ENCODE assay signal across 8 mouse cellular contexts in genomic region chr11:106276454-106276853, GRCm38 (mm10). TPM values are rescaled to one million over a fixed set of nuclear protein-coding genes. Genes with fewer than 3 reads are reported as not detected.
A peak's percentile ranks its signal among the peaks of the same experiment; 100 is the strongest.
DNase-seq lines count a peak whose midpoint lies in the region; ATAC-seq and TF ChIP-seq lines count a peak whose summit lies in the region.

Tcam1 (plus strand) TSS chr11:106276672.

- no peaks in the 10 kb centered on the region for H3K9me3 ChIP-seq in MEL (replicated peaks; ENCODE audit: insufficient read depth, low read length)
- H3K9me3 ChIP-seq in hindbrain, embryonic 10.5 days = no peaks in the 10 kb centered on the region
- H3K9me3 ChIP-seq in lung, embryonic 15.5 days = no peaks in the 10 kb centered on the region

- H3K79me2 ChIP-seq in MEL (ENCODE audit: control insufficient read depth, insufficient read depth, low read length, poor library complexity) = peaks cover 16% of the 10 kb centered on the region

- H3K27me3 ChIP-seq in MEL (ENCODE audit: control insufficient read depth in 1 of 2, insufficient read depth in 2 of 2, low read length in 2 of 2) = no peaks in the 10 kb centered on the region
- H3K27me3 ChIP-seq in hindbrain, embryonic 10.5 days (ENCODE audit: insufficient read depth, poor library complexity, severe bottlenecking) = peaks cover 12% of the 10 kb centered on the region; the same call in 1 of the 2 replicates
- no peaks in the 10 kb centered on the region for H3K27me3 ChIP-seq in lung, embryonic 15.5 days
- no peaks in the 10 kb centered on the region for H3K27me3 ChIP-seq in thymus, adult 2 months (ENCODE audit: control insufficient read depth, insufficient read depth, low read length)

- TF ChIP-seq POLR2A in MEL (IDR thresholded peaks at IDR 0.05; ENCODE audit: control insufficient read depth in 1 of 2, insufficient read depth in 1 of 2, low read depth in 1 of 2, low read length in 2 of 2, poor library complexity in 1 of 2) = peak in 1 of 2 experiments; percentile 45; a peak in 1 of 4 replicates
- TF ChIP-seq POLR2A in thymus, adult 2 months (IDR thresholded peaks at IDR 0.05; ENCODE audit: control insufficient read depth, extremely low read depth, insufficient read depth, low read length, poor library complexity) = no peak

- 12% methylated on average over 25 of the region's 25 CpGs for WGBS in hindbrain, embryonic 10.5 days
- WGBS in lung, embryonic 15.5 days = 4% methylated on average over 25 of the region's 25 CpGs
- 3% methylated on average over 25 of the region's 25 CpGs for WGBS in thymus, adult 2 months

- TF ChIP-seq EP300 in MEL (IDR thresholded peaks at IDR 0.05; ENCODE audit: low read depth in 1 of 2, low read length in 2 of 2) = 0 out of 4 replicates have a peak, but pooled peaks of 1 of the 2 experiments have one; percentile 48

- H3K36me3 ChIP-seq in MEL (ENCODE audit: control insufficient read depth in 1 of 2, insufficient read depth in 2 of 2, low read length in 2 of 2) = peaks cover 0 to 9% of the 10 kb centered on the region in 2 experiments; a peak in 2 of 4 replicates
- no peaks in the 10 kb centered on the region for H3K36me3 ChIP-seq in hindbrain, embryonic 10.5 days
- no peaks in the 10 kb centered on the region for H3K36me3 ChIP-seq in lung, embryonic 15.5 days
- no peaks in the 10 kb centered on the region for H3K36me3 ChIP-seq in thymus, adult 2 months (ENCODE audit: control insufficient read depth, insufficient read depth, low read length)

- peak; percentile 75 to 91 (median 88) for TF ChIP-seq CTCF in MEL (IDR thresholded peaks at IDR 0.05 in 2 of 3, conservative IDR thresholded peaks at IDR 0.05 in 1 of 3; ENCODE audit: control insufficient read depth in 1 of 3, insufficient read depth in 1 of 3, low read depth in 2 of 3, low read length in 3 of 3, poor library complexity in 1 of 3, severe bottlenecking in 1 of 3)
- TF ChIP-seq CTCF in thymus, adult 2 months (IDR thresholded peaks at IDR 0.05; ENCODE audit: borderline replicate concordance, control insufficient read depth, extremely low read depth, insufficient read depth, low read length, poor library complexity) = peak; percentile 86; the same call in 1 of the 2 replicates

- H3K4me1 ChIP-seq in MEL (ENCODE audit: control insufficient read depth in 1 of 2, insufficient read depth in 2 of 2, low read length in 2 of 2) = peaks cover 0 to 22% of the 10 kb centered on the region in 2 experiments; a peak in 3 of 4 replicates
- peaks cover 29% of the 10 kb centered on the region for H3K4me1 ChIP-seq in hindbrain, embryonic 10.5 days (replicated peaks)
- H3K4me1 ChIP-seq in lung, embryonic 15.5 days = peaks cover 33% of the 10 kb centered on the region
- H3K4me1 ChIP-seq in thymus, adult 2 months (replicated peaks; ENCODE audit: control insufficient read depth, insufficient read depth, low read length) = peaks cover 10% of the 10 kb centered on the region

- H3K4me3 ChIP-seq in MEL (ENCODE audit: control insufficient read depth in 1 of 2, insufficient read depth in 1 of 2, low read depth in 2 of 2, low read length in 2 of 2) = peak within 1 kb of the TSS; percentile 2 to 6; a peak in 1 of 4 replicates
- H3K4me3 ChIP-seq in hindbrain, embryonic 10.5 days = peak within 1 kb of the TSS; percentile 20
- peak within 1 kb of the TSS; percentile 7; the same call in 1 of the 2 replicates for H3K4me3 ChIP-seq in lung, embryonic 15.5 days
- no peak within 1 kb of the TSS for H3K4me3 ChIP-seq in thymus, adult 2 months (ENCODE audit: control insufficient read depth, insufficient read depth, low read length)

- ATAC-seq in frontal cortex, adult (ENCODE audit: low TSS enrichment) = peak; percentile 79
- ATAC-seq in lung, embryonic 15.5 days (ENCODE audit: borderline replicate concordance, extremely low read depth, low FRiP score, low TSS enrichment) = peak; percentile 19; the same call in 1 of the 2 replicates

- no peak within 1 kb of the TSS for H3K27ac ChIP-seq in MEL (ENCODE audit: control insufficient read depth, low read depth, low read length)
- peak within 1 kb of the TSS; percentile 8; the same call in 1 of the 2 replicates for H3K27ac ChIP-seq in hindbrain, embryonic 10.5 days
- peak within 1 kb of the TSS; percentile 87 for H3K27ac ChIP-seq in lung, embryonic 15.5 days
- no peak within 1 kb of the TSS for H3K27ac ChIP-seq in thymus, adult 2 months (ENCODE audit: control insufficient read depth, insufficient read depth, low read length)

- DNase-seq in MEL (ENCODE audit: low read depth, low spot score) = peak; percentile 99
- DNase-seq in cerebellum, adult 9-10 months = peak; percentile 96
- peak; percentile 94 for DNase-seq in hindbrain, embryonic 10.5 days (ENCODE audit: low spot score)
- peak; percentile 97 for DNase-seq in layer of hippocampus, adult 9-10 months (ENCODE audit: low spot score)
- peak; percentile 79 for DNase-seq in ovary, adult 18-20 months (ENCODE audit: low spot score)
- peak; percentile 92 for DNase-seq in thymus, adult 2 months

- peak within 1 kb of the TSS; percentile 44 for H3K9ac ChIP-seq in MEL (ENCODE audit: control insufficient read depth, low read depth, low read length, poor library complexity, severe bottlenecking)
- no peak within 1 kb of the TSS for H3K9ac ChIP-seq in lung, embryonic 15.5 days

- H3K4me2 ChIP-seq in lung, embryonic 15.5 days = peak within 1 kb of the TSS; percentile 47

- TF ChIP-seq RAD21 in MEL (IDR thresholded peaks at IDR 0.05; ENCODE audit: low read depth, low read length) = peak; percentile 59

TF ChIP-seq in MEL, 35 proteins besides CTCF, POLR2A, EP300 and RAD21:
- TF ChIP-seq MAFK (IDR thresholded peaks at IDR 0.05; ENCODE audit: borderline replicate concordance, low read depth, low read length) = no peak
- no peak for TF ChIP-seq MAZ (IDR thresholded peaks at IDR 0.05; ENCODE audit: low read depth, low read length)
- TF ChIP-seq ZKSCAN1 (IDR thresholded peaks at IDR 0.05; ENCODE audit: low read depth, low read length) = no peak; the same call in 1 of the 2 replicates
- no peak for TF ChIP-seq UBTF (IDR thresholded peaks at IDR 0.05; ENCODE audit: borderline replicate concordance, insufficient read depth, low read depth, low read length)
- peak; percentile 100 for TF ChIP-seq MYC (IDR thresholded peaks at IDR 0.05; ENCODE audit: low read depth, low read length)
- peak; percentile 88 for TF ChIP-seq BHLHE40 (IDR thresholded peaks at IDR 0.05; ENCODE audit: borderline replicate concordance, low read depth, low read length)
- TF ChIP-seq ZNF384 (IDR thresholded peaks at IDR 0.05; ENCODE audit: low read depth, low read length) = no peak
- TF ChIP-seq ZMIZ1 (IDR thresholded peaks at IDR 0.05; ENCODE audit: low read depth, low read length) = no peak
- peak; percentile 64 for TF ChIP-seq TBP (IDR thresholded peaks at IDR 0.05; ENCODE audit: low read depth, low read length)
- peak; percentile 97 for TF ChIP-seq CHD2 (IDR thresholded peaks at IDR 0.05; ENCODE audit: low read length)
- no peak for TF ChIP-seq JUND (IDR thresholded peaks at IDR 0.05; ENCODE audit: low read depth, low read length)
- peak; percentile 86 for TF ChIP-seq MYB (IDR thresholded peaks at IDR 0.05; ENCODE audit: low read depth, low read length)
- no peak for TF ChIP-seq MEF2A (IDR thresholded peaks at IDR 0.05; ENCODE audit: extremely low read depth, insufficient replicate concordance, low read depth, low read length, poor library complexity, severe bottlenecking)
- TF ChIP-seq POLR2AphosphoS5 (IDR thresholded peaks at IDR 0.05; ENCODE audit: borderline replicate concordance, low read depth, low read length) = no peak
- peak; percentile 78 for TF ChIP-seq NRF1 (IDR thresholded peaks at IDR 0.05; ENCODE audit: insufficient read depth, low read depth, low read length, poor library complexity, severe bottlenecking)
- TF ChIP-seq TAL1 (IDR thresholded peaks at IDR 0.05; ENCODE audit: low read length) = no peak
- TF ChIP-seq ETS1 (IDR thresholded peaks at IDR 0.05; ENCODE audit: low read depth, low read length) = peak; percentile 65; the same call in 1 of the 2 replicates
- TF ChIP-seq NELFE (IDR thresholded peaks at IDR 0.05; ENCODE audit: low read depth, low read length) = no peak
- TF ChIP-seq GABPA (IDR thresholded peaks at IDR 0.05; ENCODE audit: low read depth, low read length) = no peak
- TF ChIP-seq MAX (IDR thresholded peaks at IDR 0.05; ENCODE audit: low read length) = peak; percentile 100
- peak; percentile 82 for TF ChIP-seq USF1 (IDR thresholded peaks at IDR 0.05; ENCODE audit: low read depth, low read length)
- no peak for TF ChIP-seq POLR2AphosphoS2 (IDR thresholded peaks at IDR 0.05; ENCODE audit: low read length)
- TF ChIP-seq MXI1 (IDR thresholded peaks at IDR 0.05; ENCODE audit: low read depth, low read length) = peak; percentile 93; the same call in 1 of the 2 replicates
- no peak for TF ChIP-seq CHD1 (IDR thresholded peaks at IDR 0.05; ENCODE audit: low read depth, low read length)
- no peak for TF ChIP-seq USF2 (IDR thresholded peaks at IDR 0.05; ENCODE audit: borderline replicate concordance in 1 of 2, insufficient read depth in 1 of 2, low read depth in 1 of 2, low read length in 2 of 2)
- TF ChIP-seq RCOR1 (IDR thresholded peaks at IDR 0.05; ENCODE audit: low read depth, low read length) = no peak
- peak; percentile 54; the same call in 1 of the 2 replicates for TF ChIP-seq HCFC1 (IDR thresholded peaks at IDR 0.05; ENCODE audit: low read depth, low read length)
- no peak; the same call in 1 of the 2 replicates for TF ChIP-seq ZC3H11A (IDR thresholded peaks at IDR 0.05; ENCODE audit: low read depth, low read length)
- TF ChIP-seq ELF1 (IDR thresholded peaks at IDR 0.05; ENCODE audit: low read depth, low read length) = no peak; the same call in 1 of the 2 replicates
- TF ChIP-seq TCF12 (IDR thresholded peaks at IDR 0.05; ENCODE audit: low read depth, low read length) = no peak
- TF ChIP-seq KAT2A (conservative IDR thresholded peaks at IDR 0.05; ENCODE audit: low read depth, low read length) = no peak
- TF ChIP-seq SIN3A (IDR thresholded peaks at IDR 0.05; ENCODE audit: low read length) = peak; percentile 60; the same call in 1 of the 2 replicates
- peak; percentile 46; the same call in 1 of the 2 replicates for TF ChIP-seq SMC3 (IDR thresholded peaks at IDR 0.05; ENCODE audit: low read depth, low read length)

RNA-seq across cellular contexts. Expression of gene Tcam1, which starts in this region (rescaled TPM):
- total RNA-seq in MEL (2012; rRNA removed) = 4.3 and 4.6 TPM in 2 replicates
- polyA plus RNA-seq in MEL (2012; ENCODE audit: insufficient read depth in 1 of 2, insufficient read length in 2 of 2, low read depth in 1 of 2, low replicate concordance in 2 of 2, missing spikeins in 1 of 2) = 1 to 10 TPM in 1 of 2 experiments, not detected in 1; 8.9 TPM
- 0.12 and 0.25 TPM in 2 replicates for polyA plus RNA-seq in hindbrain, embryonic 10.5 days (2016; fragmentation: Nextera tagmentation; extraction: Ambion mirVana)
- 0.23 and 0.24 TPM in 2 replicates for polyA plus RNA-seq in lung, embryonic 15.5 days (2015; fragmentation: Nextera tagmentation; extraction: Ambion mirVana)
- 0.42 and 0.47 TPM in 2 replicates for polyA plus RNA-seq in thymus, adult 2 months (2012; rRNA removed)

Comparison
In these comparisons a context has a peak if more than half of its experiments do, and no peak if none do; other contexts are left out.
1. Peak in DNase-seq, H3K4me3 ChIP-seq and H3K27ac ChIP-seq in hindbrain, embryonic 10.5 days; RNA of the gene not detected or under 1 TPM.
2. Peak in ATAC-seq, H3K4me3 ChIP-seq, H3K27ac ChIP-seq and H3K4me2 ChIP-seq in lung, embryonic 15.5 days; RNA of the gene not detected or under 1 TPM.
3. Peak in DNase-seq in thymus, adult 2 months; RNA of the gene not detected or under 1 TPM.